Mouse (Mus musculus): Measurements from ENCODE around the gene Neu2.

The Neu2 gene

GRCm38 (mm10) chr1:87614576-87615295 is 105.0 kb downstream of the Neu2 start:
- no peak for DNase-seq (ENCODE audit: low spot score in 2 of 2)

DNA sequence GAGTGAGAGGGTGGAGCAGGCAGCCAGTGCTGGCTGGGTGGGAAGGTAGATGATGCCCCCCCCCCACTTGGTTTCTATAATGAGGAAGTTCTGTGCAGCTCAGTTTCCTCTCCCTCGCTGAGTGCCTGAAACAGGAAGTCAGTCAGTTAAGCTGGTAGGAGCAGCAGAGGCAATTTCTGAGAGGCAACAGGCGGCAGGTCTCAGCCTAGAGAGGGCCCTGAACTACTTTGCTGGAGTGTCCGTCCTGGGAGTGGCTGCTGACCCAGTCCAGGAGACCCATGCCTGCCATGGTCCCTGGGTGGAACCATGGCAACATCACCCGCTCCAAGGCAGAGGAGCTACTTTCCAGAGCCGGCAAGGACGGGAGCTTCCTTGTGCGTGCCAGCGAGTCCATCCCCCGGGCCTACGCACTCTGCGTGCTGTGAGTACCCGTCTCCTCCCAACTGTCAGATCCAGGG is 110.6 kb downstream of the Neu2 start, which contains the start of gene Inpp5d:
TSS of gene Inpp5d (plus strand) at position 102 of the 458 bp plus-strand sequence.
- peak; percentile 81 to 83 for DNase-seq (ENCODE audit: low spot score in 2 of 2)

DNA sequence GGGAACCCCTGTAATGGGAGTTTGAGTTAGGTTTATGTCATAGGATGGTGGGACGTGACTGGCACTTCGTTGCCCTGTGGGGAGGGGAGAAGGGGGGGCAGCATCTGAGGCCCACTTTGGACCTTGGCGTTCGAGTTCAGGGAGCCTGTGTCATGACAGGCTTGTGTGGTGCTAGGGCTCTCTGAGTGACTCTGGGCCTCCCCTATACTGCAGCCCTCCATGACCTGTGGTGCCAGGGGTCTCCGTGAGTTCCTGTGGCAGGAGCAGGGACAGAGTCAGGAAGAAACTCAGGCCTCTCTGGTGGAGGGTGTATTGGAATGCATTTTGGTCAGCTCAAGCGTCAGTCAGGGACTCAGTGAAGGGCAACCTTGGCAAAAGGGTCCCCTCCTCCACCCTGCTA is 111.0 kb downstream of the Neu2 start:
- no peak for DNase-seq (ENCODE audit: low spot score in 2 of 2)

- DNase-seq (ENCODE audit: low spot score in 2 of 2), result no peak
These were observed 111.6 kb downstream of the Neu2 start for GRCm38 (mm10) chr1:87621146-87621857.

DNA sequence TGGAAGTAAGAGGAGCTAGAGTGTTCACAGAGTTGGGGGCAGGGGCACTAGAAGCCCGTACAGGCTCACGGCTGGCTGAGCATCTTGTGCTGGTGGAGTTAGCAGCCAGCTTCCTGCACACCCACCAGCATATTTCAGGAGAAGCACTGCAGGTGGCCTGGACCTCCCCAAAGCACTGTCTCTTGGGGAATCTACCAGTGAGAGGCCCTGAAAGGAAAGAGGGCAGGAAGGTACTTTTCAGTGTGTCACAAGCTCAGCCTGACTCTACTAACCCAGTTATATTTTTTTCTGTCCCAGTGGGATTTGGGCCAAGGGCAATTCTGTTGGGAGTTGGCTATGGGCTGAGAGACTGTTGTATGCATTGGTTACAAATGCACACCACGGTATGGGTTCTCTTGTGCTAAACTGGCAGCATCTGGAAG is 112.2 kb downstream of the Neu2 start:
- peak; percentile 63 to 68 for DNase-seq (ENCODE audit: low spot score in 2 of 2)

DNA sequence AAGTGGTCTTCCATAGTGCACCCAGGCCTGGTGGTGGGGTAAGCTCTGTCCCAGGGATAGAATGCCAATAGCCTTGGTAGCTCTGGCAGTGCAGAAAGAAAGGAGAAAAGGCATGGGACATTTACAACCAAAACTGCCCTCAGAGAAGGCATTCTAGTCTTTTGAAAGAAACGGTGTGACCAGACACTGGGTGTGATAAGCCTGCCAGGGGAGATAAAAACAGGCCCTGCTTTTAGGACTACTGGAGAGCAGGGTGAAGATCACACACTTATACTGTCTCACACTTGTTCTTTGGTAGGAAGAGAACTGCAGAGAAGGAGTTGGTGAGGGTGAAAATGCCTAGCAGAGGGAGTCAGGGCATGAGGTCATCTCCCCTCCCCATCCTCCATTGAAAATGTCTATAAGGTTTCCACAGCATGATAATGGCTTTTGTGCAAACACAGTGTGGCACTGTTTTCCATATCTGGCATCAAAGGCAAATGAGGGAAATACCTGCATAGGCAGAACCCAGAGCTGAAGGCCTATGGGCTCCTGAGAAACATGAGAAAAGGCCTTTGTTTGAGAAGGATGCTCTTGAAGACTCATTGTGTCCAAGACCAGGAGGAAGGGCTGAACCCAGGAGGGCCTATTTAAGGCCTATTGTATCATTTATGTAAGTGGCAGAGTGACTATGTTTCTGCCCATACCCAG is 114.4 kb downstream of the Neu2 start:
- DNase-seq (ENCODE audit: low spot score in 2 of 2), result no peak

- no peak for DNase-seq (ENCODE audit: low spot score in 2 of 2)
These were observed 115.1 kb downstream of the Neu2 start for GRCm38 (mm10) chr1:87624826-87625225.

- peak in 1 of 2 experiments; percentile 57 for DNase-seq (ENCODE audit: low spot score in 2 of 2)
These were observed 115.8 kb downstream of the Neu2 start for GRCm38 (mm10) chr1:87625254-87626025.

DNA sequence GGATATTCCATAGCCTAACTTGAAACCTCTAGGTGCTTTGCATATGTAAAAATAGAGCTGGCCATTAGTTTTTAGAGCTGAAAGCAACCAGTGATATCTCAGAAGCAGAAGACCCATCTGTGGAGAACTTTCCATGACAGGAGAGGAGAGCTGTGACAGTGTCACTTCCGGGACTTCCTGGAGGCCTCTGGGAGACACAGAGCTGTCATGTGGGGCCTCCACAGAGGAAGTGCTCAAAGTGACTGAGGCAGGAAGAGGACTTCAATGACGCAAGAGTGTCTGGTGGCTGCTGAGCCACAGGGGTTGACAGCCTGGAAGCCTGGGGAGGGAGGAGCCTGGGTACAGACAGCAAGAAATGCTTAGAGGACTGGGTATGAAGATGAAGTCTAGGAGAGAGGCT is 116.7 kb downstream of the Neu2 start:
- peak; percentile 85 to 88 for DNase-seq (ENCODE audit: low spot score in 2 of 2)

GRCm38 (mm10) chr1:87628085-87628484 is 118.4 kb downstream of the Neu2 start:
- no peak for DNase-seq (ENCODE audit: low spot score in 2 of 2)

DNA sequence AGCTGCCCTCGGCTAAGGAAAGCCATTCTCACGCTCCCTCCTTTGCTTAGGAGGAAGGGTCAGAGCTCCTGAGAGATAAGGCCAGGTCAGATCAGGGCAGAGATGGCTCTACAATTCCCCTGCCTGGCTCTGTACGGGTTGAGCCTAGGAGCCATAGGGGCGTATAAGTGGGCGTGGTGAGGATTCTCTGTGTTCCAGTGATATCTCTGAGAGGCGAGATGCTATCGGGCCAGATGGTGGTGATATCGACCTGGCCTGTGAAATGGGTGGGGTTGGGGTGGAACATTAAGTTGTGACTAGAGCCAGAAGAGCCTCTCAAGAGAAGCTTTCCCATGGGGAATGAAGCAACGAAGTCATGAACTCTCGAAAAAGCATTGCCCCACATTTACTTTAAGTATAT is 121.9 kb downstream of the Neu2 start:
- DNase-seq (ENCODE audit: low spot score in 2 of 2), result no peak

DNA sequence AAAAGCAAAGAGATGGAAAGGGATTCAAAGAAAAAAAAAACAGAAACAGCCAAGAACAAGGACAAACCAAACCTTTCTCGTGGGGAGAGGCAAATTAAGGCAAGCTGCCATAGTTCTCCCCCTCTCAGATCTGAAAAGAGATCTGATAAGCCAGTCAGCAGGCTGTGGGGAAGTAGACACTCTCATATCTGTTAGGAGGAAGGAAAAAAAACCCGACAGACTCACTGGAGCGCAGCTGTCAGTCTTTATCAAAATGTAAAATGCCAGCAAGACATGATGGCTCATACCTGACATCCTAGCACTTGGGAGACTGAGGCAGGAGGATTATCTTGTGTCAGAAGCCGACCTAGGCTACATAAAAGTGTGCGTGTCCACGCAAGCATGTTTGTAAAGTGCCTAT is 122.5 kb downstream of the Neu2 start:
- peak; percentile 59 to 63 for DNase-seq (ENCODE audit: low spot score in 2 of 2)

- DNase-seq (ENCODE audit: low spot score in 2 of 2), result no peak
These were observed 127.0 kb downstream of the Neu2 start for GRCm38 (mm10) chr1:87636716-87637117.

DNA sequence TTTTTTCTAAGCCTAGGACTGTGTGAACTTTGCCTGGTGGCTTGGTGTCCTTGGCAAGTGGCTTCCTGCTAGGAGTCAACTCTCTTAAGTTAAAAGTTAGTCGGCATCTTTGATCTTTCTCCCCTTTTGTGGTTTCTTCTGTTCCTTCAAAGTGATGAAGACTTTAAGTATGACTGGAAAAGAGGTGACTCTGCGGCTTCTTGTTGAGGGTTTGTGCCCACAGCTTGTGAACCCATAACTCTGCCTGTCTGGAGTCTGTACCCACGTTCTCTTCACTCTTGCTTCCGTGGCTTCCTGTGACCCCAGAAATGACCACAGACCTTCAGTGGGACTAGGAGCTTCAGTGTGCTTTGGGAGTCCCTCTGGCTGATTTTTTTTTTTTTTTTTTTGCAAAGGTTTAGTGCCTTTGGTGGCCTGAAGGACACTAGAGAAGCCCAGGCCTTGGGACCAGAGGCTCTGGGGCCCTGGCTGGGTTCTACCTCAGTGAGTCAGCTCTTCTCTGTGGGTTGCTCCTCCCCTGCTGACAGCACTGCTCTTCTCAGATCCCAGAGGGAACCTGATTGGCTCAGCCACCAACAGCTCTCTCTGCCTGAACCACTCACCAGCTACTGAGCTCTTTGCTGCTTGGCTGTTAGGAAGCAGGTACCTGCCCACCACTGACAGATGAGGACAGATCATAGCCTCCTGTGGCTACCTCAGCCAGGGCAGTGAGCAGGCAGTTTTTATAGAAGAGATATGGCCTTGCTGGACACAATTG is 127.6 kb downstream of the Neu2 start:
- DNase-seq (ENCODE audit: low spot score in 2 of 2), result peak; percentile 83 to 86

GRCm38 (mm10) chr1:87637878-87638600 is 128.3 kb downstream of the Neu2 start:
- peak; percentile 52 to 66 for DNase-seq (ENCODE audit: low spot score in 2 of 2)

- no peak for DNase-seq (ENCODE audit: low spot score in 2 of 2)
These were observed 130.0 kb downstream of the Neu2 start for GRCm38 (mm10) chr1:87639724-87640123.

GRCm38 (mm10) chr1:87640165-87640661 is 130.5 kb downstream of the Neu2 start:
- peak; percentile 57 to 63 for DNase-seq (ENCODE audit: low spot score in 2 of 2)

GRCm38 (mm10) chr1:87643016-87643415 is 133.3 kb downstream of the Neu2 start:
- DNase-seq (ENCODE audit: low spot score in 2 of 2), result no peak

GRCm38 (mm10) chr1:87645041-87645440 is 135.4 kb downstream of the Neu2 start:
- DNase-seq (ENCODE audit: low spot score in 2 of 2), result no peak

- no peak for DNase-seq (ENCODE audit: low spot score in 2 of 2)
These were observed 136.1 kb downstream of the Neu2 start for GRCm38 (mm10) chr1:87645748-87646147.
